Mouse (Mus musculus): ENCODE measurements at regions not wholly inside any gene's neighbourhood (a gene's known extent, or its start where the extent isn't known, plus 50 kb on each side); places are given as distances from the start of the nearest gene placed in this dataset.

- TF ChIP-seq CTCF (IDR thresholded peaks at IDR 0.05), result no peak
- no peak for TF ChIP-seq EP300 (IDR thresholded peaks at IDR 0.05)
Measured at GRCm38 (mm10) chr3:133774229-133774628, 229.3 kb upstream of the Tet2 start.
